Mouse (Mus musculus): ENCODE measurements around the gene Rsu1.

DNA sequence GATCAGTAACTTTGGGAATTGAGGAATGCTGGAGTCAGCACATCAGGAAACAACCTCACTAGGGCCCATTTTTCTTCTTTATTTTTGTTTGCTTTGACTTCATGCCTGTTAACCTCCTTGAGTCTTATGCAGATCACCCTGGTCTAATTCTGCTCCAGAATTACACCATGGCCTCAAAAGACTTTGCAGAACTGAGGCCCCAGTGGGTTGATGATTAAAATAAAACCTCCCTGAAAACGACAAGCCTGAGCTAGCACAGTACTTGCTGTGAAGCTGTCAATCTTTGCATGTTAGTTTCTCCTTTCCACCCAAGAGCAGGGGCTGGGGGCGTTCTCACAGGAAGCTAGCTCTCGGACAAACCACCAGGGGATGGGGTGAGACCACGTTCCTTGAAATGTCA is 164.7 kb downstream of the Rsu1 start:
- no peak for TF ChIP-seq CTCF (IDR thresholded peaks at IDR 0.05; ENCODE audit: extremely low read depth, insufficient read depth, insufficient read length, insufficient replicate concordance)
- no peak for TF ChIP-seq POLR2A (IDR thresholded peaks at IDR 0.05; ENCODE audit: low read depth, low read length)
